Mouse (Mus musculus) frontal cortex, adult 2 months (tissue): Measurements from ENCODE around the gene Sv2c. TPM values are rescaled to one million over a fixed set of nuclear protein-coding genes. Genes with fewer than 3 reads are reported as not detected.

Experiments used
- DNase-seq, 2 experiments: peaks; one replicate each; pipeline ENCODE4 v3.0.0; 2022; ENCODE audit warnings: low spot score in 1 of 2; ENCODE audit errors: extremely low spot score in 1 of 2
- polyA plus RNA-seq: library from polyadenylated mRNA; depleted of rRNA; stranded (reverse); fragments of >200 nt; gene quantifications from 2 replicates; pipeline ENCODE4 v1.2.3, GENCODE M21; 2012; rRNA removed

Sv2c gene
- polyA plus RNA-seq, 1 experiment, result 13.9 TPM

- DNase-seq, result no peak
Measured at GRCm38 (mm10) chr13:95948821-95949220, 183.6 kb downstream of the Sv2c start.

GRCm38 (mm10) chr13:95948394-95948793, 184.0 kb downstream of the Sv2c start:
- DNase-seq, result no peak

DNA sequence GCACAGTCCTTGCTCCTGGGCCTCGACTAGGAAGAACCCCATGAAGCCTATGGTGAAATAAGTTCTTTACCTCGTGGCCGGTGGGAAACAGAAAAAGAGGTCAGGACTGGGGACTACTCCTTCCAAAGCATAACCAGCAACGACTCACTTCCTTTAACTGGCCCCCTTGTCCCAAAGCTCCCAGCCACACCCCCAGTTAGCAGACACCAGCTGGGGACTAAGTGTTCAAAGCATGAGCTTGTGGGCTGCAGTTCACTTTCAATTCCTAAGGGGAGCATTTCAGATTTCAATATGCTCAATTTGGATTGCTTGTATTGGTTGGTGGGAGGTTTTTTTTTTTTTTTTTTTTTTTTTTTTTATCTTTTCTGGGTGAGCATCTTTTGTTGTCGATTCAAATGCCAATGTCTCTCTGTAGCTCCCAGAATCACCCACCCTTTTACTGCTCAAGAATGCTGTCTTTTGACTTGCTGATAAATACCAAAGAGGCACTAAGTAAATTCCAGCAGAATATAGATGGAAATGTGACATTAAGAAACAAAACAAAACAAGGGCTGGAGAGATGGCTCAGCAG, 186.4 kb downstream of the Sv2c start:
- DNase-seq, result no peak

- no peak for DNase-seq
Measured at GRCm38 (mm10) chr13:95944621-95945020, 187.8 kb downstream of the Sv2c start.

- DNase-seq, result no peak
Measured at GRCm38 (mm10) chr13:95943919-95944318, 188.5 kb downstream of the Sv2c start.

DNA sequence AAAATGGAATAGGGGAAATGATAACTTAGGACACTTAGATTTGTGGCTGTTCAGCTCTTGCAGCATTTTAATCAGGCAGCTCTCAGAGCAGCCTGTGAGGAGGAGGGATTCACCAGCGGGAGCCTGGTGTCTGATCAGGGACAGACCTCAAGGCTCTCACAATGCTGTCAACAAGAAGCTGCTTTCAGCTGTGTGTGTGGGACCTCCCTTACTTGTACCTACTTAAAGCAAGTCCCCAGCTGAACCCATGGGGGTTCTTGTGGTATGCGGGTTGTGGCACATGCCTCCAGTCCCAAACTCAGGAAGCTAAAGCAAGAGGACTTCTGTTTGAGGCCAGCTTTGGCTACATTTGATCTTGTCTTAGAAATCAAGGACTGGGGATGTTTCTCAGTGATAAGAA, 189.8 kb downstream of the Sv2c start:
- no peak for DNase-seq

- no peak for DNase-seq
Measured at GRCm38 (mm10) chr13:95941861-95942260, 190.5 kb downstream of the Sv2c start.

GRCm38 (mm10) chr13:95940811-95941210, 191.6 kb downstream of the Sv2c start:
- no peak for DNase-seq

GRCm38 (mm10) chr13:95924201-95924621, 208.2 kb downstream of the Sv2c start:
- DNase-seq, result no peak

GRCm38 (mm10) chr13:95922626-95923025, 209.8 kb downstream of the Sv2c start:
- no peak for DNase-seq

- DNase-seq, result no peak
Measured at GRCm38 (mm10) chr13:95918624-95919284, 213.6 kb downstream of the Sv2c start.

- no peak for DNase-seq
Measured at GRCm38 (mm10) chr13:95913046-95913406, 219.4 kb downstream of the Sv2c start.

- DNase-seq, result peak in 1 of 2 experiments; percentile 78
Measured at GRCm38 (mm10) chr13:95912157-95913045, 220.0 kb downstream of the Sv2c start.

GRCm38 (mm10) chr13:95910270-95910669, 222.1 kb downstream of the Sv2c start:
- DNase-seq, result no peak

GRCm38 (mm10) chr13:95909244-95909643, 223.1 kb downstream of the Sv2c start:
- peak in 1 of 2 experiments; percentile 45 for DNase-seq

Other genes starting within 250 kb of the Sv2c start
- 5.5 and 5.7 TPM in 2 replicates for gene Iqgap2, start 240.7 kb downstream of the Sv2c start, polyA plus RNA-seq
- gene Gm20075, start 51.2 kb downstream of the Sv2c start, polyA plus RNA-seq, result 1.3 and 2.3 TPM in 2 replicates
- gene Gm17190, start 50.5 kb downstream of the Sv2c start, polyA plus RNA-seq, result 0.08 TPM in 1 of 2 replicates, not detected in the other